Mouse (Mus musculus) midbrain, embryonic 13.5 days (tissue): ENCODE results near the gene Kif2a. TPM values are rescaled to one million over a fixed set of nuclear protein-coding genes. Genes with fewer than 3 reads are reported as not detected.

ENCODE experiments used
- ATAC-seq: fragments of 200-750 bp; cut with Nextera tagmentation; 2 replicates; pipeline ENCODE4 v1.8.0; 2017; ENCODE audit warnings: mild to moderate bottlenecking, moderate TSS enrichment, moderate library complexity
- H3K27ac ChIP-seq: fragments of 300-500 bp; sonication (generic); 2 replicates; pipeline ENCODE4 v1.5.1; 2015; ENCODE audit warnings: inconsistent platforms, mild to moderate bottlenecking, moderate library complexity
- H3K27me3 ChIP-seq: fragments of 300-500 bp; sonication (generic); 2 replicates; pipeline ENCODE4 v1.6.1; 2015; ENCODE audit warnings: mild to moderate bottlenecking, inconsistent platforms
- H3K36me3 ChIP-seq: fragments of 300-500 bp; sonication (generic); 2 replicates; pipeline ENCODE4 v1.6.1; 2015; ENCODE audit warnings: mild to moderate bottlenecking, inconsistent platforms
- H3K4me1 ChIP-seq: fragments of 300-500 bp; sonication (generic); replicated peaks from 2 replicates; pipeline ENCODE4 v1.6.1; 2015; ENCODE audit warnings: inconsistent platforms
- H3K4me2 ChIP-seq: fragments of 300-500 bp; sonication (generic); replicated peaks from 2 replicates; pipeline ENCODE4 v1.6.1; 2015; ENCODE audit warnings: moderate library complexity, mild to moderate bottlenecking, inconsistent platforms
- H3K4me3 ChIP-seq: fragments of 300-500 bp; sonication (generic); replicated peaks from 2 replicates; pipeline ENCODE4 v1.5.1; 2015; ENCODE audit warnings: mild to moderate bottlenecking, inconsistent platforms
- H3K9ac ChIP-seq: fragments of 300-500 bp; sonication (generic); replicated peaks from 2 replicates; pipeline ENCODE4 v1.6.1; 2015; ENCODE audit warnings: mild to moderate bottlenecking, inconsistent platforms
- H3K9me3 ChIP-seq: fragments of 300-500 bp; sonication (generic); 2 replicates; pipeline ENCODE4 v1.6.1; 2016; ENCODE audit warnings: mild to moderate bottlenecking, inconsistent platforms
- WGBS: fragments of 180-500 bp; shearing (Covaris S2); methylation state at CpG from one replicate; pipeline ENCODE4 v1.1.7; 2015; 5-methylcytosine and 5-hydroxymethylcytosine counted together
- polyA plus RNA-seq: library from polyadenylated mRNA; unstranded; fragments of >200 nt; fragmentation: Nextera tagmentation; extraction: Ambion mirVana; gene quantifications from 2 replicates; pipeline ENCODE4 v1.2.1, GENCODE M21; 2015

Gene Kif2a
- polyA plus RNA-seq: 35.1 and 36.2 TPM in 2 replicates

DNA sequence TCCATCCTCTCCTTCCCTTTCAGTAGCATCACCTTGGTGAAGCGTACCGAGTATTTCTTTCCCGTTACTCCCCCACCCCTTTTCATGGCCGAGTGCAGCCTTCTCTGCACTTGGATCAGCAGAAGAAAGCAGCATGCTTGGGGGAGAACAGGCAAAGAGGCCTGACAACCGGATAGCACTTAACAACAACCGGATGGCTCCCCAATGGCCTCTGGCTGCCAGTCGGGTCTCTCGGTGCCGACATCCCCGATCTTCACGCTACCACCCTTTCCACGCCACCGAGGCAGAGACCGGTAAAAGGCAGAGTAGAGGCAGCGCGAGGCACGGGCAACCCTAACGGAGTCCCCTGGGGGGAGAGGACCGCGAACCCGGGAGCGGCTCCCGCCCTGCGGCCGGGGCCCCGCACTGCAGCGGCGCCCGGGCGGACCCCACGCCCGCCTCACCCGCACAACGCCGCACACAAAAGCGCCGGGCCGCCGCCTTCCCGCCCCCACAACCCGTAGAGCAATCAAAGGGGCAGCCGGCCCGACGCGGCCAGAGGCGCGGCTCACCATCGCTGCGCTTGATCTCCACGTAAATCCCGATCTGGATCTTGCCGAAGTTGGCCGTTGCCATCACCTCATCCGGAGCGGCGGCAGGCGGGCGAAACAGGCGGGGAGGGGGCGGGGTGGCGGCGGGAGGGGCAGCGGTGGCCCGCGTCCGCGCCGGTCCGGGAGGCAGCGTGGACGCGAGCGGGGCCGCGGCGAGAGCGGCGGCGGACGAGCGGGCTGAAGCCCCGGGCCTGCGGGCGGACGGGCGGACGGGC, at the start of gene Kif2a:
Gene Kif2a (minus strand): TSS at position 666 of the 805 bp plus-strand sequence.
- Histone ChIP-seq H3K4me1 (peaks cover 35% of the 10 kb centered on the region), H3K9me3 (no peaks in the 10 kb centered on the region), H3K36me3 (0 out of 2 replicates have a peak, but pooled peaks cover 4% of the 10 kb centered on the region), H3K27ac (peak within 1 kb of the TSS; percentile 98), H3K4me3 (peak within 1 kb of the TSS; percentile 93), H3K9ac (peak within 1 kb of the TSS; percentile 97), H3K4me2 (peak within 1 kb of the TSS; percentile 73), H3K27me3 (no peaks in the 10 kb centered on the region)
- peak; percentile 71 for ATAC-seq
- WGBS: under 1% methylated on average over 71 of the region's 87 CpGs

GRCm38 (mm10) chr13:107069061-107069460, 47.1 kb upstream of the Kif2a start:
- 88% methylated on average over 1 of the region's 1 CpGs for WGBS
- no peak for ATAC-seq
- Histone ChIP-seq H3K27ac (no peak overlapping the region), H3K36me3 (no peaks in the 10 kb centered on the region), H3K4me1 (peaks cover 28% of the 10 kb centered on the region), H3K9ac (no peak overlapping the region), H3K4me3 (no peak overlapping the region), H3K27me3 (no peaks in the 10 kb centered on the region), H3K9me3 (no peaks in the 10 kb centered on the region), H3K4me2 (no peak overlapping the region)

- peaks cover 12% of the 10 kb centered on the region; the same call in 1 of the 2 replicates for H3K4me1 ChIP-seq
- no peaks in the 10 kb centered on the region for H3K9me3 ChIP-seq
- no peak overlapping the region for H3K9ac ChIP-seq
- H3K27me3 ChIP-seq: no peaks in the 10 kb centered on the region
- no peaks in the 10 kb centered on the region for H3K36me3 ChIP-seq
- WGBS: 57% methylated on average over 10 of the region's 10 CpGs
- H3K4me3 ChIP-seq: no peak overlapping the region
- peak overlapping the region; percentile 30; the same call in 1 of the 2 replicates for H3K27ac ChIP-seq
- H3K4me2 ChIP-seq: no peak overlapping the region
- peak; percentile 71 for ATAC-seq
Observed at GRCm38 (mm10) chr13:107065098-107065855, 43.4 kb upstream of the Kif2a start.

DNA sequence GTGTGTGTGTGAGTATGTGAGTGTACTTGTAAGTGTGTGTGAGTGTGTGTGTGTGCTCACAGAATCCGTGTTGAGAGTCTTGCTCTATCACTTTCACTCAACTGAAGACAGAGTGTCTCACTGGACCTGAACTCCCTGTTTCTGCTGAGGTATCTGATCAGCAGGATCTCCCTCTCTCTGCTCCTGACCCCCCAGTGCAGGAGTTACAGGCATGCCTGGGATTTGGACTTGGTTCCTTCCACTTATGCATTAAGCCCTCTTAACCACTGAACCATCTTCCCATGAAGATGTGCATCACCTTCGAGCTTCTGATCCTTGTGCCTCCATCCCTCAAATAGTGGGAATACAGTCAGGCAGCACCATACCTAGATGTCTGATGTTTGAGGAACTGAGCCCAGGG, 42.3 kb upstream of the Kif2a start:
- no peaks in the 10 kb centered on the region for H3K27me3 ChIP-seq
- H3K36me3 ChIP-seq: no peaks in the 10 kb centered on the region
- WGBS: 92% methylated on average over 2 of the region's 2 CpGs
- no peak for ATAC-seq
- H3K27ac ChIP-seq: no peak overlapping the region
- H3K9ac ChIP-seq: no peak overlapping the region
- H3K4me3 ChIP-seq: no peak overlapping the region
- H3K4me1 ChIP-seq: peaks cover 12% of the 10 kb centered on the region; the same call in 1 of the 2 replicates
- no peak overlapping the region for H3K4me2 ChIP-seq
- no peaks in the 10 kb centered on the region for H3K9me3 ChIP-seq

GRCm38 (mm10) chr13:107063115-107063807, 41.3 kb upstream of the Kif2a start:
- Histone ChIP-seq H3K9ac (no peak overlapping the region), H3K36me3 (no peaks in the 10 kb centered on the region), H3K27me3 (no peaks in the 10 kb centered on the region), H3K4me3 (no peak overlapping the region), H3K9me3 (no peaks in the 10 kb centered on the region), H3K4me1 (peaks cover 12% of the 10 kb centered on the region; the same call in 1 of the 2 replicates), H3K27ac (no peak overlapping the region), H3K4me2 (no peak overlapping the region)
- ATAC-seq: no peak
- WGBS: 81% methylated on average over 7 of the region's 7 CpGs

- no peak overlapping the region for H3K27ac ChIP-seq
- no peak overlapping the region for H3K4me2 ChIP-seq
- no peak overlapping the region for H3K4me3 ChIP-seq
- ATAC-seq: no peak
- H3K27me3 ChIP-seq: no peaks in the 10 kb centered on the region
- no peaks in the 10 kb centered on the region for H3K9me3 ChIP-seq
- H3K36me3 ChIP-seq: no peaks in the 10 kb centered on the region
- WGBS: 90% methylated on average over 7 of the region's 7 CpGs
- no peak overlapping the region for H3K9ac ChIP-seq
- peaks cover 5% of the 10 kb centered on the region; the same call in 1 of the 2 replicates for H3K4me1 ChIP-seq
Observed at GRCm38 (mm10) chr13:107060098-107060497, 38.2 kb upstream of the Kif2a start.

- WGBS: 85% methylated on average over 3 of the region's 3 CpGs
- no peak for ATAC-seq
Observed at GRCm38 (mm10) chr13:107059460-107059859, 37.5 kb upstream of the Kif2a start.

GRCm38 (mm10) chr13:107056318-107056717, 34.4 kb upstream of the Kif2a start:
- no peak for ATAC-seq
- H3K4me3 ChIP-seq: no peak overlapping the region
- no peaks in the 10 kb centered on the region for H3K27me3 ChIP-seq
- no peak overlapping the region for H3K27ac ChIP-seq
- no peaks in the 10 kb centered on the region for H3K36me3 ChIP-seq
- H3K4me2 ChIP-seq: no peak overlapping the region
- no peaks in the 10 kb centered on the region for H3K9me3 ChIP-seq
- no peaks in the 10 kb centered on the region for H3K4me1 ChIP-seq
- WGBS: 58% methylated on average over 4 of the region's 4 CpGs
- H3K9ac ChIP-seq: no peak overlapping the region

More at GRCm38 (mm10) chr13:107059460-107059859, 37.5 kb upstream of the Kif2a start:
- Histone ChIP-seq H3K9ac (no peak overlapping the region), H3K27ac (no peak overlapping the region), H3K27me3 (no peaks in the 10 kb centered on the region), H3K4me2 (no peak overlapping the region), H3K4me3 (no peak overlapping the region), H3K36me3 (no peaks in the 10 kb centered on the region), H3K4me1 (no peaks in the 10 kb centered on the region), H3K9me3 (no peaks in the 10 kb centered on the region)

DNA sequence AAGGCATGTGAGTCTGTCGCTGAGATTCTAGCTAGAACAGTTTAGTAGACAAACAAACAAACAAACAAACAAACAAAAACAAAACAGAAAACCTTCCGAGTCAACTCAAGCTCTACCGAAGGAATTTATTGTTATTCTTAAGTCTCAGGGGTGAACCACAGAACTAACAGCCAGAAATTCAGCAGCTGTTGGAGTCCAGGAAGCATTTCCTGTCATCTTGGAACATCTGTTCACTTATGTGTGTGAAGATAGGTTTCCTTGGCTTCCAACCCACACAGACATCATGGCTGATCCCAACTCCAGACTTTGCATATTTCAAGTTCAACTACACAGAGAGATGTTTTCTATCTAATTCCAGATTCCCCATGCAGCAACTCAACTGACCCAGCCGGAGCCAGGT, 32.6 kb upstream of the Kif2a start:
- no peak for ATAC-seq
- Histone ChIP-seq H3K4me1 (no peaks in the 10 kb centered on the region), H3K4me2 (no peak overlapping the region), H3K36me3 (no peaks in the 10 kb centered on the region), H3K27ac (no peak overlapping the region), H3K27me3 (no peaks in the 10 kb centered on the region), H3K9ac (no peak overlapping the region), H3K9me3 (no peaks in the 10 kb centered on the region), H3K4me3 (no peak overlapping the region)
- 82% methylated on average over 4 of the region's 4 CpGs for WGBS

DNA sequence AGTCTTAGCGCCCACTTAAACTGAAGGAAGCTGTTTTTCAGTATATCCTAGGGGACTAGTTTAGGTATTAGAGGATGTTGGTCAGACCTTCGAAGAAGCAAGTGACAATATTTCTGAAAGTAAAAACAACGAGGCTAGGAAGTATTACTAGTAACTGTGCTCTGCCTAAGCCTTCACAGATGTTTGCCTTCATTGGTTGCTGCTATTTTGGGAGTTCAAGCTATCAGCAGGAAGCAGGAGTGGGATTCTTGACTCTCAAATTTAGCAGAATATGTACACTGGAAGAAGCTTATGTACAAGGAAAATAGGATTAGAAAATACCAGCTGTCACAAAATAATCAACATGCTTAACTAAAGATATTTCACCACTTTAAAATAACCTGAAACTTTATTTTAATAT, 29.4 kb upstream of the Kif2a start:
- Histone ChIP-seq H3K9me3 (0 out of 2 replicates have a peak, but pooled peaks cover 4% of the 10 kb centered on the region), H3K9ac (no peak overlapping the region), H3K4me2 (no peak overlapping the region), H3K4me1 (no peaks in the 10 kb centered on the region), H3K27ac (no peak overlapping the region), H3K36me3 (no peaks in the 10 kb centered on the region), H3K4me3 (no peak overlapping the region), H3K27me3 (no peaks in the 10 kb centered on the region)
- ATAC-seq: no peak
- WGBS: 87% methylated on average over 3 of the region's 3 CpGs

DNA sequence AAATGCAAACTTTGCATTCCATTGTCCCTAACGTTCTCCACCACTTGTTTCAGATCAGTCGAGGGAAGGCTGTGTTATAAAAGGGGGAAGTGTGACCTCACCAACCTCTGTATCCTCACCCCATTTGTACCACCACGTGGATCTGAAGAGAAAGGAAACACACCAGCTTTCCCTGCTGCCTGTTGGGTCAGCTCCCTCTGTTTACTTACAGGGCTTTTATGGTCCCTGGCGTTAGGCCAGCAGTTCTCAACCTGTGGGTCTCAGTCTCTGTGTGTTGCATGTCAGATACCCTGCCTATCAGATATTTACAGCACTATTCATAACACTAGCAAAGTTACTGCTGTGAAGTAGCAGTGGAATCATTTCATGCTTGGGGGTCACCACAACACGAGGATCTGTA, 22.3 kb upstream of the Kif2a start:
- H3K4me2 ChIP-seq: no peak overlapping the region
- H3K36me3 ChIP-seq: no peaks in the 10 kb centered on the region
- 0 out of 2 replicates have a peak, but pooled peaks cover 4% of the 10 kb centered on the region for H3K9me3 ChIP-seq
- H3K9ac ChIP-seq: no peak overlapping the region
- H3K27me3 ChIP-seq: no peaks in the 10 kb centered on the region
- H3K27ac ChIP-seq: no peak overlapping the region
- H3K4me1 ChIP-seq: no peaks in the 10 kb centered on the region
- no peak for ATAC-seq
- 43% methylated on average over 5 of the region's 5 CpGs for WGBS
- no peak overlapping the region for H3K4me3 ChIP-seq
